Mouse (Mus musculus) neural tube, embryonic 13.5 days (tissue): ENCODE measurements around the gene Lmbr1. TPM values are rescaled to one million over a fixed set of nuclear protein-coding genes. Genes with fewer than 3 reads are reported as not detected.

Source experiments
- ATAC-seq: fragments of 200-750 bp; cut with Nextera tagmentation; 2 replicates; pipeline ENCODE4 v1.8.0; 2017; ENCODE audit warnings: low read depth, mild to moderate bottlenecking, moderate TSS enrichment, moderate library complexity
- H3K27ac ChIP-seq: fragments of 300-500 bp; sonication (generic); replicated peaks from 2 replicates; pipeline ENCODE4 v1.5.1; 2015; ENCODE audit warnings: moderate library complexity, mild to moderate bottlenecking, inconsistent platforms
- H3K27me3 ChIP-seq: fragments of 300-500 bp; sonication (generic); 2 replicates; pipeline ENCODE4 v1.6.1; 2015; ENCODE audit warnings: mild to moderate bottlenecking, inconsistent platforms
- H3K36me3 ChIP-seq: fragments of 300-500 bp; sonication (generic); 2 replicates; pipeline ENCODE4 v1.6.1; 2015; ENCODE audit warnings: mild to moderate bottlenecking, inconsistent platforms
- H3K4me1 ChIP-seq: fragments of 300-500 bp; sonication (generic); replicated peaks from 2 replicates; pipeline ENCODE4 v1.6.1; 2015; ENCODE audit warnings: inconsistent platforms
- H3K4me2 ChIP-seq: fragments of 300-500 bp; sonication (generic); 2 replicates; pipeline ENCODE4 v1.6.1; 2015; ENCODE audit warnings: inconsistent platforms, mild to moderate bottlenecking, moderate library complexity
- H3K4me3 ChIP-seq: fragments of 300-500 bp; sonication (generic); 2 replicates; pipeline ENCODE4 v1.5.1; 2015; ENCODE audit warnings: mild to moderate bottlenecking, inconsistent platforms
- H3K9ac ChIP-seq: fragments of 300-500 bp; sonication (generic); 2 replicates; pipeline ENCODE4 v1.6.1; 2015; ENCODE audit warnings: moderate library complexity, mild to moderate bottlenecking, inconsistent platforms
- H3K9me3 ChIP-seq: fragments of 300-500 bp; sonication (generic); 2 replicates; pipeline ENCODE4 v1.6.1; 2016; ENCODE audit warnings: inconsistent platforms
- WGBS: fragments of 180-500 bp; shearing (Covaris S2); methylation state at CpG from one replicate; pipeline ENCODE4 v1.1.7; 2015; 5-methylcytosine and 5-hydroxymethylcytosine counted together
- polyA plus RNA-seq: library from polyadenylated mRNA; unstranded; fragments of >200 nt; fragmentation: Nextera tagmentation; extraction: Ambion mirVana; gene quantifications from 2 replicates; pipeline ENCODE4 v1.2.1, GENCODE M21; 2015

Lmbr1 gene
- polyA plus RNA-seq, 1 experiment from 2014 or later: 27.0 TPM

- Histone ChIP-seq H3K4me2 (no peak overlapping the region), H3K4me3 (no peak overlapping the region), H3K4me1 (no peaks in the 10 kb centered on the region), H3K27ac (no peak overlapping the region), H3K36me3 (peaks cover 43% of the 10 kb centered on the region), H3K9me3 (no peaks in the 10 kb centered on the region), H3K9ac (no peak overlapping the region), H3K27me3 (no peaks in the 10 kb centered on the region)
- no peak for ATAC-seq
- WGBS: 87% methylated on average over 6 of the region's 6 CpGs
These were observed 14.7 kb downstream of the Lmbr1 start for GRCm38 (mm10) chr5:29363511-29363910.

- ATAC-seq: no peak
- H3K27me3 ChIP-seq: no peaks in the 10 kb centered on the region
- 66% methylated on average over 5 of the region's 5 CpGs for WGBS
These were observed 42.4 kb downstream of the Lmbr1 start for GRCm38 (mm10) chr5:29335836-29336235.

GRCm38 (mm10) chr5:29322503-29322902 lies 55.7 kb downstream of the Lmbr1 start:
- ATAC-seq: no peak
- Histone ChIP-seq H3K9ac (no peak overlapping the region), H3K4me2 (no peak overlapping the region), H3K27ac (no peak overlapping the region), H3K4me1 (no peaks in the 10 kb centered on the region), H3K9me3 (no peaks in the 10 kb centered on the region), H3K27me3 (no peaks in the 10 kb centered on the region), H3K4me3 (no peak overlapping the region), H3K36me3 (0 out of 2 replicates have a peak, but pooled peaks cover 3% of the 10 kb centered on the region)
- WGBS: 94% methylated on average over 2 of the region's 2 CpGs

More at GRCm38 (mm10) chr5:29335836-29336235, 42.4 kb downstream of the Lmbr1 start:
- Histone ChIP-seq H3K4me3 (no peak overlapping the region), H3K4me1 (no peaks in the 10 kb centered on the region), H3K9ac (no peak overlapping the region), H3K36me3 (no peaks in the 10 kb centered on the region), H3K4me2 (no peak overlapping the region), H3K9me3 (no peaks in the 10 kb centered on the region), H3K27ac (no peak overlapping the region)

GRCm38 (mm10) chr5:29309191-29309590 lies 69.0 kb downstream of the Lmbr1 start:
- no peak overlapping the region for H3K9ac ChIP-seq
- 83% methylated on average over 3 of the region's 3 CpGs for whole genome bisulfite sequencing
- H3K27ac ChIP-seq: no peak overlapping the region
- H3K9me3 ChIP-seq: no peaks in the 10 kb centered on the region
- H3K36me3 ChIP-seq: peaks cover 7% of the 10 kb centered on the region
- H3K4me2 ChIP-seq: no peak overlapping the region
- H3K4me1 ChIP-seq: no peaks in the 10 kb centered on the region
- no peak for ATAC-seq
- H3K27me3 ChIP-seq: no peaks in the 10 kb centered on the region
- H3K4me3 ChIP-seq: no peak overlapping the region

- Histone ChIP-seq H3K4me2 (no peak overlapping the region), H3K27me3 (no peaks in the 10 kb centered on the region), H3K36me3 (no peaks in the 10 kb centered on the region), H3K4me3 (no peak overlapping the region), H3K9ac (no peak overlapping the region), H3K27ac (no peak overlapping the region), H3K4me1 (no peaks in the 10 kb centered on the region), H3K9me3 (no peaks in the 10 kb centered on the region)
- ATAC-seq: no peak
- 26% methylated on average over 2 of the region's 2 CpGs for WGBS
These were observed 85.0 kb downstream of the Lmbr1 start for GRCm38 (mm10) chr5:29293194-29293593.

- H3K9me3 ChIP-seq: no peaks in the 10 kb centered on the region
- no peak for ATAC-seq
- H3K27me3 ChIP-seq: no peaks in the 10 kb centered on the region
- H3K27ac ChIP-seq: no peak overlapping the region
- no peak overlapping the region for H3K4me2 ChIP-seq
- WGBS: 88% methylated on average over 3 of the region's 3 CpGs
- no peak overlapping the region for H3K9ac ChIP-seq
- no peaks in the 10 kb centered on the region for H3K4me1 ChIP-seq
- no peak overlapping the region for H3K4me3 ChIP-seq
- no peaks in the 10 kb centered on the region for H3K36me3 ChIP-seq
These were observed 88.1 kb downstream of the Lmbr1 start for GRCm38 (mm10) chr5:29290110-29290509.

- 83% methylated on average over 6 of the region's 6 CpGs for WGBS
- H3K27ac ChIP-seq: no peak overlapping the region
- H3K4me2 ChIP-seq: no peak overlapping the region
- ATAC-seq: no peak
- no peaks in the 10 kb centered on the region for H3K36me3 ChIP-seq
- H3K4me3 ChIP-seq: no peak overlapping the region
- no peaks in the 10 kb centered on the region for H3K27me3 ChIP-seq
- no peaks in the 10 kb centered on the region for H3K9me3 ChIP-seq
- no peak overlapping the region for H3K9ac ChIP-seq
- no peaks in the 10 kb centered on the region for H3K4me1 ChIP-seq
These were observed 88.5 kb downstream of the Lmbr1 start for GRCm38 (mm10) chr5:29289703-29290102.

- no peaks in the 10 kb centered on the region for H3K4me1 ChIP-seq
- no peaks in the 10 kb centered on the region for H3K9me3 ChIP-seq
- H3K27me3 ChIP-seq: no peaks in the 10 kb centered on the region
- no peak for ATAC-seq
- WGBS: 86% methylated on average over 3 of the region's 3 CpGs
- no peak overlapping the region for H3K9ac ChIP-seq
- no peak overlapping the region for H3K27ac ChIP-seq
- H3K4me2 ChIP-seq: no peak overlapping the region
- peaks cover 10% of the 10 kb centered on the region; the same call in 1 of the 2 replicates for H3K36me3 ChIP-seq
- no peak overlapping the region for H3K4me3 ChIP-seq
These were observed 97.1 kb downstream of the Lmbr1 start for GRCm38 (mm10) chr5:29281081-29281480.

GRCm38 (mm10) chr5:29274746-29275145 lies 103.4 kb downstream of the Lmbr1 start:
- Histone ChIP-seq H3K4me2 (no peak overlapping the region), H3K4me1 (no peaks in the 10 kb centered on the region), H3K36me3 (0 out of 2 replicates have a peak, but pooled peaks cover 3% of the 10 kb centered on the region), H3K27me3 (no peaks in the 10 kb centered on the region), H3K4me3 (no peak overlapping the region), H3K9me3 (no peaks in the 10 kb centered on the region), H3K27ac (no peak overlapping the region), H3K9ac (no peak overlapping the region)
- no peak for ATAC-seq

GRCm38 (mm10) chr5:29273426-29273825 lies 104.8 kb downstream of the Lmbr1 start:
- H3K27me3 ChIP-seq: no peaks in the 10 kb centered on the region
- 64% methylated on average over 2 of the region's 2 CpGs for WGBS

GRCm38 (mm10) chr5:29270879-29271278 lies 107.3 kb downstream of the Lmbr1 start:
- 75% methylated on average over 4 of the region's 4 CpGs for WGBS
- no peaks in the 10 kb centered on the region for H3K27me3 ChIP-seq
- ATAC-seq: no peak

More at GRCm38 (mm10) chr5:29273426-29273825, 104.8 kb downstream of the Lmbr1 start:
- no peak for ATAC-seq
- Histone ChIP-seq H3K27ac (no peak overlapping the region), H3K9ac (no peak overlapping the region), H3K9me3 (no peaks in the 10 kb centered on the region), H3K36me3 (0 out of 2 replicates have a peak, but pooled peaks cover 3% of the 10 kb centered on the region), H3K4me3 (no peak overlapping the region), H3K4me2 (no peak overlapping the region), H3K4me1 (no peaks in the 10 kb centered on the region)

GRCm38 (mm10) chr5:29253876-29254275 lies 124.3 kb downstream of the Lmbr1 start:
- Histone ChIP-seq H3K4me2 (no peak overlapping the region), H3K27ac (no peak overlapping the region), H3K4me3 (no peak overlapping the region), H3K4me1 (peaks cover 5% of the 10 kb centered on the region; the same call in 1 of the 2 replicates), H3K27me3 (no peaks in the 10 kb centered on the region), H3K36me3 (no peaks in the 10 kb centered on the region), H3K9me3 (no peaks in the 10 kb centered on the region), H3K9ac (no peak overlapping the region)
- WGBS: 22% methylated on average over 2 of the region's 2 CpGs
- no peak for ATAC-seq

More at GRCm38 (mm10) chr5:29270879-29271278, 107.3 kb downstream of the Lmbr1 start:
- H3K4me2 ChIP-seq: no peak overlapping the region
- 0 out of 2 replicates have a peak, but pooled peaks cover 3% of the 10 kb centered on the region for H3K36me3 ChIP-seq
- no peaks in the 10 kb centered on the region for H3K9me3 ChIP-seq
- no peak overlapping the region for H3K4me3 ChIP-seq
- H3K4me1 ChIP-seq: no peaks in the 10 kb centered on the region
- H3K27ac ChIP-seq: no peak overlapping the region
- H3K9ac ChIP-seq: no peak overlapping the region

GRCm38 (mm10) chr5:29251496-29251873 lies 126.7 kb downstream of the Lmbr1 start:
- Histone ChIP-seq H3K4me1 (peaks cover 5% of the 10 kb centered on the region; the same call in 1 of the 2 replicates), H3K36me3 (no peaks in the 10 kb centered on the region), H3K9me3 (no peaks in the 10 kb centered on the region), H3K27me3 (no peaks in the 10 kb centered on the region), H3K9ac (no peak overlapping the region), H3K4me3 (no peak overlapping the region), H3K4me2 (no peak overlapping the region), H3K27ac (no peak overlapping the region)
- WGBS: 80% methylated on average over 1 of the region's 1 CpGs
- ATAC-seq: no peak
